Mouse (Mus musculus) lung, postnatal 0 days (tissue): ENCODE data around the gene Pgam2.

ENCODE experiments used
- CTCF ChIP-seq: IDR thresholded peaks from 2 replicates; pipeline ENCODE4 v1.5.1; 2016; ENCODE audit warnings: antibody characterized with exemption, mild to moderate bottlenecking
- EP300 ChIP-seq: IDR thresholded peaks from 2 replicates; pipeline ENCODE4 v1.6.1; 2016; ENCODE audit warnings: antibody characterized with exemption, mild to moderate bottlenecking, control low read depth

DNA sequence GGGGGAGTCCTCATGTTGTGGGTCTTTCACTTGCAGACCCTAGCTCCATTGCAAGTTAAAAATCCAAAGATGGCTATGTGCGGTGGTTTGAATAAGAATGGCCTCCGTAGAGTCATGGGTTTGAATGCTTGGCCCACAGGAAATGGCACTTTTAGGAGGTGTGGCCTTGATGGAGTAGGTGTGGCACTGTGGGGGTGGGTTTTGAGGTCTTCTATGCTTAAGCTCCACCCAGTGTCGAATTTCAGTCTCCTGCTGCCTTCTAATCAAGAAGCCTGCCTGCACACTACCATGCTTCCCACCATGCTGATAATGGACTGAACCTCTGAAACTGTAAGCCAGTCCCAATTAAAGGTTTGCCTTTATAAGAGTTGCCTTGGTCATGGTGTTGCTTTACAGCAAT lies 39.6 kb upstream of the Pgam2 start:
- TF ChIP-seq CTCF: no peak
- TF ChIP-seq EP300: no peak
